Mouse (Mus musculus): Measurements from ENCODE around the gene AI854703.

GRCm38 (mm10) chr6:48609512-48609911 is 17.1 kb upstream of the AI854703 start:
- no peak for TF ChIP-seq CTCF (IDR thresholded peaks at IDR 0.05; ENCODE audit: low read depth, low read length)
- no peak for TF ChIP-seq POLR2A (IDR thresholded peaks at IDR 0.05; ENCODE audit: extremely low read depth, insufficient read depth, low read length)

All from liver, adult 2 months (tissue).